Mouse (Mus musculus) intestine, embryonic 14.5 days (tissue): Measurements from ENCODE around the gene Sash1. TPM values are rescaled to one million over a fixed set of nuclear protein-coding genes. Genes with fewer than 3 reads are reported as not detected.
A peak's percentile ranks its signal among the peaks of the same experiment; 100 is the strongest.

Source experiments
- ATAC-seq: fragments of 200-750 bp; cut with Nextera tagmentation; replicated peaks from 2 replicates; pipeline ENCODE4 v1.8.0; 2017; ENCODE audit warnings: low read depth, moderate number of reproducible peaks, moderate TSS enrichment, moderate library complexity; ENCODE audit not compliant: low FRiP score, low TSS enrichment
- DNase-seq: peaks from one replicate; pipeline ENCODE4 v3.0.0-alpha.2; 2018; ENCODE audit warnings: low spot score
- H3K27ac ChIP-seq: fragments of 300-500 bp; sonication (generic); 2 replicates; pipeline ENCODE4 v1.5.1; 2014; ENCODE audit warnings: low read depth, mild to moderate bottlenecking, control low read depth
- H3K27me3 ChIP-seq: fragments of 300-500 bp; sonication (generic); replicated peaks from 2 replicates; pipeline ENCODE4 v1.6.1; 2014; ENCODE audit warnings: low read length, control low read depth; ENCODE audit not compliant: control insufficient read depth, insufficient read depth
- H3K36me3 ChIP-seq: fragments of 300-500 bp; sonication (generic); 2 replicates; pipeline ENCODE4 v1.6.1; 2014; ENCODE audit warnings: low read length, control low read depth; ENCODE audit not compliant: control insufficient read depth, insufficient read depth
- H3K4me1 ChIP-seq: fragments of 300-500 bp; sonication (generic); replicated peaks from 2 replicates; pipeline ENCODE4 v1.6.1; 2014; ENCODE audit warnings: low read length, control low read depth, mixed read lengths; ENCODE audit not compliant: control insufficient read depth, insufficient read depth
- H3K4me2 ChIP-seq: fragments of 300-500 bp; sonication (generic); 2 replicates; pipeline ENCODE4 v1.6.1; 2014; ENCODE audit warnings: low read length
- H3K4me3 ChIP-seq: fragments of 300-500 bp; sonication (generic); 2 replicates; pipeline ENCODE4 v1.5.1; 2014; ENCODE audit warnings: low read depth, low read length, control low read depth, mixed read lengths
- H3K9ac ChIP-seq: fragments of 300-500 bp; sonication (generic); 2 replicates; pipeline ENCODE4 v1.6.1; 2014; ENCODE audit warnings: mild to moderate bottlenecking, low read length
- H3K9me3 ChIP-seq: fragments of 300-500 bp; sonication (generic); 2 replicates; pipeline ENCODE4 v1.6.1; 2016; ENCODE audit warnings: low read length, control low read depth; ENCODE audit not compliant: control insufficient read depth
- WGBS: fragments of 180-500 bp; shearing (Covaris S2); extraction: QIAGEN DNeasy Blood & Tissue Kit; methylation state at CpG from one replicate; pipeline ENCODE4 v1.1.7; 2014; 5-methylcytosine and 5-hydroxymethylcytosine counted together
- polyA plus RNA-seq: library from polyadenylated mRNA; unstranded; fragments of >200 nt; fragmentation: Nextera tagmentation; extraction: Ambion mirVana; gene quantifications from 2 replicates; pipeline ENCODE4 v1.2.1, GENCODE M21; 2014

The Sash1 gene
- polyA plus RNA-seq, 1 experiment from 2014 or later = 6.9 TPM

DNA sequence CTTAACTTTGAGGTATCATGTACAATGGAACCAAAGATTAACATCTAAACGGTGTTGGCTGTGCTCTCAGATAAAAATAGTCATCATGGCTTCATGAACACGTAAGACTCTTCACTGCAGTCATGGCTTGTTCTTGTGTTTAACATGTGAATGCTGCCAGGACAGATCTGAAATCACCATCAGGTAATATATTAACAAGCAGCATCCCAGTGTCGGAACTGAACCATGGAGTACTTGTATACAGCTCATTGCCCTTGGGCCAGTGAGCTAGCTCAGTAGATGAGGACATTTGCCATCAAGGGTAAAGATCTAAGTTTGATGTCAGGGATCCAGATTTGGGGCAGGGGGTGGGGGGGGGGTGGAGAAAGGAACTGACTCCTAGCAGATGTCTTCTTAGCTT is 41.0 kb upstream of the Sash1 start:
- Histone ChIP-seq H3K27me3 (no peaks in the 10 kb centered on the region), H3K4me1 (peaks cover 3% of the 10 kb centered on the region; the same call in 1 of the 2 replicates), H3K27ac (no peak overlapping the region), H3K9ac (no peak overlapping the region), H3K4me3 (no peak overlapping the region), H3K9me3 (no peaks in the 10 kb centered on the region), H3K36me3 (no peaks in the 10 kb centered on the region), H3K4me2 (no peak overlapping the region)
- DNase-seq = no peak
- 96% methylated on average over 3 of the region's 3 CpGs for WGBS
- no peak for ATAC-seq

DNA sequence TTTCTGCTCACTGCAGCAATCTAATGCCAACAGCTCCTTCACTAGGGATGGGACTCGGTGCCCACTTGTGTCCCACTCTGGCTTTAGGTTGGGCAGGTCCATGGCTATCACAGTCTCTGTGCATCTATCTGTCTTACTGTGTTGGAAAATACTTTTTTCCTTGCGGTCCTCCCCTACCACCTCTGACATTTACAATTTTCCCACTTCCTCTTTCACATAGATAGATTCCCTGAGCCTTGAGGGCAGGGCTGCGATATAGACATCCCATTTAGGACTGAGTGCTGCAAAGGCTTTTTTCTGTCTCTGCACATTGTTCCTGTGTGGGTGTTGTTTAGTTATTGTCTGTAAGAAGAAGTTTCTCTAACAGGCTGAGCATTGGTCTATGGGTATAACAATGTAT is 40.4 kb upstream of the Sash1 start:
- Histone ChIP-seq H3K9me3 (no peaks in the 10 kb centered on the region), H3K4me1 (peaks cover 3% of the 10 kb centered on the region; the same call in 1 of the 2 replicates), H3K36me3 (no peaks in the 10 kb centered on the region), H3K4me2 (no peak overlapping the region), H3K27me3 (no peaks in the 10 kb centered on the region), H3K9ac (no peak overlapping the region), H3K4me3 (no peak overlapping the region), H3K27ac (no peak overlapping the region)
- ATAC-seq = no peak
- 81% methylated on average over 3 of the region's 3 CpGs for WGBS
- DNase-seq = no peak

DNA sequence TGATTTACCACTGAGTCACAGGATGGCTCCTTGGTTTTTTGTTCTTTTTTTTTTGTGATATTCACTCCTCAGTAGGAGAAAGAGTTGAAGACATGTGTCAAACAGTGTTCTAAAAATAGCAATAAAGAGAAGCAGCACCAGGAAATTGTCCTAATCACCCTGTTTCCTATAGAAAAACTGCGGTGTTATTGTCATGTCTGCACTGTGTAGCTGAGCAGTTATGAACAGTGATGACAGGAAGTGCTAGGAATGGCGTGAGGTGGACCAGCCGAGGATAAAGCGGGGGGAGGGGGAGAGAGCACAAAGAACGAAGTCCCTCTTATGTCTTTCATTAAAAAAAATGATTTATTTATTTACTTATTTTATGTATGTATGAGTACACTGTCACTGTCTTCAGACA is 39.4 kb upstream of the Sash1 start:
- no peak overlapping the region for H3K27ac ChIP-seq
- ATAC-seq (peak; percentile 55; the same call in 1 of the 2 replicates), DNase-seq (no peak)
- peaks cover 3% of the 10 kb centered on the region; the same call in 1 of the 2 replicates for H3K4me1 ChIP-seq
- no peaks in the 10 kb centered on the region for H3K27me3 ChIP-seq
- no peaks in the 10 kb centered on the region for H3K36me3 ChIP-seq
- no peak overlapping the region for H3K4me2 ChIP-seq
- H3K9me3 ChIP-seq = no peaks in the 10 kb centered on the region
- H3K9ac ChIP-seq = no peak overlapping the region
- 30% methylated on average over 5 of the region's 5 CpGs for WGBS
- no peak overlapping the region for H3K4me3 ChIP-seq

DNA sequence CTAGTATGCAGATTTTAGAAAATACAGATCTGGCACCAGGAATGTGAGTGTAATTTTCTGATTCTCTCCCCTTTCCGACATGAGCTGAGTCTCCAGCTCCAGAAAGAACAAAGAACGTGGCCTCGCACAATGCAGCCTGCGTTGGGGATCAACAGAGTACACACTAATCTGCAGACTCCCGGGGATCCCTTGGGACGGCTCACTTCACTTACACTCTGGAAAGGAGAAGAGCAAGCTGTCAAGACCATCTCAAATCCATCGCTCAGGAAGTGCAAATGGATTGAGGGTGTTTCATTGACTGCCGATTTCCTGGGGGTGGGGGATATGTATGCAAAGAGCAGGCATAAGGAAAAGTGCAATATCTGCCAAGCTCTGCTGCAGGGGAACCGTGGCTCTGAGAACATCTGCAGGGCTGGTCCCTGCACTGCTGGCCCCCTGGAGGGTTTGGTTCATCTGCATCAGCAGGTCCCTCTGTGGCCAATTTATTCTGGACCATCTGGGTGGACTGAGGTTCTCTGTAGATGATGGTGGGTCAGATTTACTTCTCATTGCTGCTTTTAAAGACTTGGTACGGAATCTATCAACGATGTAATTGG is 35.3 kb upstream of the Sash1 start:
- Histone ChIP-seq H3K36me3 (no peaks in the 10 kb centered on the region), H3K9me3 (no peaks in the 10 kb centered on the region), H3K4me3 (no peak overlapping the region), H3K4me1 (peaks cover 10% of the 10 kb centered on the region; the same call in 1 of the 2 replicates), H3K27ac (no peak overlapping the region), H3K9ac (no peak overlapping the region), H3K4me2 (no peak overlapping the region), H3K27me3 (no peaks in the 10 kb centered on the region)
- DNase-seq (no peak), ATAC-seq (no peak)
- 82% methylated on average over 11 of the region's 11 CpGs for WGBS

DNA sequence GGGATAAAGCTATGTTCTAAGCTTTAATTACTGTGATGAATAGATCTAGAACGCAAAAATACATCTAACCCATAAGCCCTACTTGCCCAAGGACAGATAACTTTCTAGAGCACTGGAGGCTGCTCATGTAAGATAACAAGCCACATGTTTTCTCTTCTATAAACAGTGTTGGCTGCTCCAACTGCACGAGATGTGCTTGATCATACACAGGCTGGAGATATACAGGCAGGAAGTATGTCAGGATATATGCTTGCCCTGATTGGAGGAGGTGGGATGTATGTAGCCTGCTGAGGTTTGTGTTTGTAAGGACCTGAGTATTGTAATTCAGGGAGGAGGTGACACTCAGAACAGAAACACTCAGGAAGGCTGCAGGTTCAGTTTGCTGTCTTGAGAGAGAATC is 31.9 kb upstream of the Sash1 start:
- DNase-seq = no peak
- WGBS = 54% methylated on average over 2 of the region's 2 CpGs
- Histone ChIP-seq H3K9ac (no peak overlapping the region), H3K27me3 (no peaks in the 10 kb centered on the region), H3K4me3 (no peak overlapping the region), H3K36me3 (no peaks in the 10 kb centered on the region), H3K27ac (no peak overlapping the region), H3K4me1 (peaks cover 9% of the 10 kb centered on the region; the same call in 1 of the 2 replicates), H3K9me3 (no peaks in the 10 kb centered on the region), H3K4me2 (no peak overlapping the region)
- no peak for ATAC-seq

DNA sequence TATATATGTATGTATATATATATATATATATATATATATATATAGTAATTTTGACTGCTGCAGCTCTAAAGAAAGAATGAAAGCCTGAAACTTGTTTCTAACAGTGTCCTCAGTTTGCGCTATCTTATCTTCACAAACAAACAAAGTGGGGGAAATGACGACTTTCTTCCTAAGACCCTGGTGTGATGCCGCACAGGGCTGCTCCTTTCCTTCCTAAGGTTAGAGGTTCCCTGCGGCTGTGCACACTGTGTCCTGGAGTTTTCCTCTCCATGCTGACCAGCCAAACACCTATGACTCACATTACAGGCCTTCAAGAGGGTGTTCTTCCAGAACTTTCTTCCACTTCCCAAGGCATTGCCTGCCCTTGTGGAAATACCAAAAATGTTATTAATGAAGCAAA is 31.5 kb upstream of the Sash1 start:
- H3K4me2 ChIP-seq = no peak overlapping the region
- H3K9ac ChIP-seq = no peak overlapping the region
- WGBS = 69% methylated on average over 4 of the region's 4 CpGs
- no peak overlapping the region for H3K27ac ChIP-seq
- ATAC-seq = no peak
- no peaks in the 10 kb centered on the region for H3K27me3 ChIP-seq
- H3K4me3 ChIP-seq = no peak overlapping the region
- DNase-seq = no peak
- no peaks in the 10 kb centered on the region for H3K9me3 ChIP-seq
- no peaks in the 10 kb centered on the region for H3K36me3 ChIP-seq
- peaks cover 9% of the 10 kb centered on the region; the same call in 1 of the 2 replicates for H3K4me1 ChIP-seq

DNA sequence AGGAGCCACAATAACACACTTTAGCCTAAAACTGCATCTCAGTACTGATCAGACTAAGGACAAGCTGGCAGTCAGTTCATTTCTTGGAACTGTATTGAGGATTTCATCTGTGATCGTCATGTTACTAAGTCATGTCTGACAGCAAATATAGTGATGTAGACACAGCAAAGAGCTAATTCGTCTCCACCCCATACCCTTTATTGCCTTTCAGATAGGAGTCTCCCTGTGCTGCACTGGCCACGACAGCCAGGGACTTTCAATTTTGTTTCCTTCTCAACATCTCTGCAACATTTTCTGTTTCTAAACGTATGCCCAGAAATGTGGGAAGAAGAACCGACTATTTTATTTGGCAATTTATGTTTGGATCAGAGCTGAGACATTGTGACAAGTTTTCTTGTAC is 29.9 kb upstream of the Sash1 start:
- no peak for DNase-seq
- no peak overlapping the region for H3K27ac ChIP-seq
- H3K4me1 ChIP-seq = peaks cover 15% of the 10 kb centered on the region
- no peak overlapping the region for H3K4me3 ChIP-seq
- no peaks in the 10 kb centered on the region for H3K36me3 ChIP-seq
- H3K9ac ChIP-seq = no peak overlapping the region
- 70% methylated on average over 5 of the region's 5 CpGs for WGBS
- ATAC-seq = no peak
- no peaks in the 10 kb centered on the region for H3K27me3 ChIP-seq
- no peak overlapping the region for H3K4me2 ChIP-seq
- H3K9me3 ChIP-seq = no peaks in the 10 kb centered on the region

DNA sequence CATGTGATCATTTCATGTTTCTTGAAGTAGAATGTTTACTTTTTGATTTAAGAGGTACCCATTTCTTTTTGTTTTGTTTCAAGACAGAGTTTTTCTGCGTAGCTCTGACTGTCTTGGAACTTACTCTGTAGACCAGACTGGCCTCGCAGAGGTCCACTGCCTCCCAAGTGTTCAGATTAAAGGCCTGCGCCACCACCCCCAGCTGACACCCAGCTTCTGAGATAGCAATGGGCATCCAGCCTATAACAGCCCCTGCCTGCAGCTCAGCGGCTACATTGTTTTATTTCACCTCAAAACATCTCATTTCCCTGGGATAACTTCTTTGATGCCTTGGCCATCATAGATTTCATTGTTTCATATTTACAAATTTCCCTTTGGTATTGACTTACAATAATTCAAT is 28.0 kb upstream of the Sash1 start:
- H3K27ac ChIP-seq = no peak overlapping the region
- no peak for DNase-seq
- no peaks in the 10 kb centered on the region for H3K27me3 ChIP-seq
- 77% methylated on average over 4 of the region's 4 CpGs for WGBS
- H3K4me1 ChIP-seq = peaks cover 17% of the 10 kb centered on the region
- H3K4me2 ChIP-seq = no peak overlapping the region
- no peak for ATAC-seq
- no peak overlapping the region for H3K4me3 ChIP-seq
- no peak overlapping the region for H3K9ac ChIP-seq
- no peaks in the 10 kb centered on the region for H3K36me3 ChIP-seq
- no peaks in the 10 kb centered on the region for H3K9me3 ChIP-seq

DNA sequence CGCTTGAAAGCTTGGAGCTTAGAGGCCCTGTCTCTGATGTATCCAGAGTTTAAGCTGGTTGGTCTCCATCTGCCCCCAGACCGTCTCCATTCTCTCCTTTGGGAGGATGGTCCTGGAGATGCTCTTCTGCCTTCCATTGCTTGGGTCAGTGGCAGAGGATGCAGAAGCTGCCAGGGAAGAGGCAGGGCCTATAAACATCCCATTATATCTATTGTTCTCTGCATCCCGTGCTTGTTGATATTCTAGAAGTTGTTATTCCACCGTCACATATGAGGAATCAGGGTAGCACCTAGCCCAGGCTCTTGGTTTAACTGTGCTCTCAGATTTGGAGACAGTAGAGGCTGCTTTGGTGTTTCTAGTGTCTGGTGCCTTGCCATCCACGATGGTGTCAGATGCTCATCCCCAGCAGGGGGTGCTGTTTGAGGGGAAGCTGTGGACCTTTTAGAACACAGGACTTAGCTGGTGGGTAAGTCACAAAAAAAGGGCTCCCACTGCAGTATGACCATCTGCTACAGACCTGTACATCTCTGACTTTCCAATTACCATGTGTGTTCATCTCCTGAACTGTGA is 26.9 kb upstream of the Sash1 start:
- Histone ChIP-seq H3K4me3 (no peak overlapping the region), H3K27ac (no peak overlapping the region), H3K27me3 (no peaks in the 10 kb centered on the region), H3K9me3 (no peaks in the 10 kb centered on the region), H3K4me1 (peaks cover 16% of the 10 kb centered on the region), H3K9ac (no peak overlapping the region), H3K4me2 (no peak overlapping the region), H3K36me3 (no peaks in the 10 kb centered on the region)
- no peak for DNase-seq
- ATAC-seq = no peak
- WGBS = 73% methylated on average over 5 of the region's 5 CpGs
